Comparison of ENCODE assay signal across 8 mouse cellular contexts in the genomic region with DNA sequence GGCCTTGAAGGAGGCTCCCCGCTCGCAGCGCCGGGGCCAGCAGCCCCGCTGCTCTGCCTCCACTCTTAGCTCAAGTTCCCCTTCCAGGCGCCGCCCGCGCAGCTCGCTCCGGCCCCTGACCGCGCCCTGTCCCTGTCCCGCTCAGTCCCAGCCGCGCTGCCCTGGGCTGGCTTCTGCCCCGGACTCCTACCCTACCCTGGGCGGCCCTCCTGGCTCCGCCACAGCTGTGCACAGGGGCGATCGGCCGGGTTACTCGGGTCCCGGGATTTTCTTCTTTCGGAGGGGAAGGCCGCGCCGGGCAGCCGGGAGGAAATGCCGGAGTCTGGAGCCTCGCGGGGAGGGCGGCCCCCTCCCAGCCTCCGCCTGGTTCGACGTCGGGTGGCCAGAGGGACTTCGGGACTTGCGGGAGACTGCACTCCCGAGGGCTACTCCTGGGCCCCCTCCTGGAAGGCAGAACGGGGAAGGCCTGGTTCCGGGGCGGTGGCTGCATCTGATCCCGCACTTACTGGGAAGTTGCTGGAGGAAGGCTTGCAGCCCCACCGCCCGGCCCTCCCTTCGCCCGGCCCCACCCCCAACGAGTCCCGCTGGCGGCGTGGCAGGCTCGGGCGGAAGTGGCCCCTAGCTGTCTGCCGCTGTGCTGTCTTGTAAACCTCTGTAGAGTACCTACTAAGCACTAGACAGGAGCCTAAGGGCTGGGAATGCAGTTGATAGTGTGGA. TPM values are rescaled to one million over a fixed set of nuclear protein-coding genes. Genes with fewer than 3 reads are reported as not detected.
DNase-seq lines count a peak whose midpoint lies in the region; ATAC-seq and TF ChIP-seq lines count a peak whose summit lies in the region.

Itpripl2 (minus strand) TSS at position 545 of the 717 bp plus-strand sequence.

- ATAC-seq in CD4-positive, CD25-positive, alpha-beta regulatory T cell, adult 4 months: peak; percentile 89
- peak; percentile 71 for ATAC-seq in forebrain, postnatal 0 days
- ATAC-seq in hematopoietic stem cell, adult 5-6 weeks (replicated peaks in 1 of 2; ENCODE audit: insufficient read depth in 1 of 2, low FRiP score in 2 of 2, low TSS enrichment in 1 of 2, low read depth in 1 of 2, poor library complexity in 2 of 2, severe bottlenecking in 2 of 2): peak; percentile 77 to 78

- H3K9ac ChIP-seq in forebrain, postnatal 0 days: peak within 1 kb of the TSS; percentile 29

- DNase-seq in adrenal gland, postnatal 14 days: peak; percentile 86
- DNase-seq in forebrain, postnatal 0 days: peak; percentile 29
- DNase-seq in layer of hippocampus, postnatal 14 days (ENCODE audit: low spot score in 2 of 2): peak; percentile 12 to 24
- peak; percentile 91 to 94 for DNase-seq in lung, postnatal 4 days
- DNase-seq in ovary, postnatal 36 days (ENCODE audit: low spot score): peak; percentile 77
- DNase-seq in urinary bladder, adult 18-20 months (ENCODE audit: low spot score in 2 of 2): peak; percentile 83 to 85

- H3K4me2 ChIP-seq in forebrain, postnatal 0 days (ENCODE audit: low read depth): peak within 1 kb of the TSS; percentile 62

- no peaks in the 10 kb centered on the region for H3K4me1 ChIP-seq in forebrain, postnatal 0 days (ENCODE audit: insufficient read depth)

- H3K36me3 ChIP-seq in forebrain, postnatal 0 days (ENCODE audit: insufficient read depth): no peaks in the 10 kb centered on the region

- H3K4me3 ChIP-seq in forebrain, postnatal 0 days (ENCODE audit: low read depth, low read length): peak within 1 kb of the TSS; percentile 41

- peaks cover 29% of the 10 kb centered on the region for H3K27me3 ChIP-seq in forebrain, postnatal 0 days (ENCODE audit: insufficient read depth, low read length)

- no peak for TF ChIP-seq CTCF in forebrain, postnatal 0 days (IDR thresholded peaks at IDR 0.05; ENCODE audit: low read depth)

- H3K27ac ChIP-seq in forebrain, postnatal 0 days (ENCODE audit: low read depth, low read length): no peak within 1 kb of the TSS; the same call in 1 of the 2 replicates

- 4% methylated on average over 55 of the region's 55 CpGs for WGBS in forebrain, postnatal 0 days

- no peaks in the 10 kb centered on the region for H3K9me3 ChIP-seq in forebrain, postnatal 0 days (ENCODE audit: low read length)

RNA-seq across cellular contexts. Expression of gene Itpripl2, which starts in this region (rescaled TPM):
- polyA plus RNA-seq in CD4-positive, CD25-positive, alpha-beta regulatory T cell, adult 4 months (2017; shearing (Covaris generic)): under 1 TPM; 0.63 to 0.77 TPM
- 16.6 and 18.3 TPM in 2 replicates for total RNA-seq in adrenal gland, postnatal 14 days (2021)
- total RNA-seq in forebrain, postnatal 0 days (2014; rRNA removed): 3.8 and 6.0 TPM in 2 replicates
- 0.42 and 0.43 TPM in 2 replicates for polyA plus RNA-seq in forebrain, postnatal 0 days (2015; fragmentation: Nextera tagmentation; extraction: Ambion mirVana)
- 9.4 and 13.1 TPM in 2 replicates for total RNA-seq in hematopoietic stem cell, adult 5-6 weeks (2017)
- total RNA-seq in layer of hippocampus, postnatal 14 days (2021): 1 to 10 TPM; 4.6 TPM

Comparison
In these comparisons a context has a peak if more than half of its experiments do, and no peak if none do; other contexts are left out.
1. Peak in ATAC-seq in CD4-positive, CD25-positive, alpha-beta regulatory T cell, adult 4 months; RNA of the gene not detected or under 1 TPM.
2. DNase-seq: peak in every context shown above with its lines; median percentile 92 in lung, postnatal 4 days; 86 in adrenal gland, postnatal 14 days; 84 in urinary bladder, adult 18-20 months; 77 in ovary, postnatal 36 days; 29 in forebrain, postnatal 0 days; 18 in layer of hippocampus, postnatal 14 days.